Mouse (Mus musculus): Measurements from ENCODE around the gene Ppp4r3a.

Gene Ppp4r3a

DNA sequence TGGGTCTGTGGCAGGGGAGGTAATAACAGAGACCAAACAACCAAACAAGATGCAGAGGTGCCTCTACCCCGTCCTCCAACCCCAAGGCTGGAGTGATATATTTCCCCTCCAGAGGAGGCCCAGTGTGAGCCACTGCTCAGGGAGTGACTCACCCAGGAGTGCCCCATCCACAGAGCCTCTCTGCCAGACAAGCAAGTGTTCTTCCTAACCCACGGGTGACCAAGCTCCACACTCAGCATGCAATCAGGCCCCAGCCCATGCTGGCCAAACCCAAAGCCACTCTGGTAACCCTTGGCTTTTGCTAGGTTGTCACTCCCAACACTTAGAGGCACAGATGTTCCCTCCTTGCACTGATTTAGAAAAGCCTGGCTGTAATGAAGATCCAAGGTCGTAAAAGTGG, 90.4 kb downstream of the Ppp4r3a start:
- DNase-seq (ENCODE audit: extremely low spot score, low spot score) = no peak

DNA sequence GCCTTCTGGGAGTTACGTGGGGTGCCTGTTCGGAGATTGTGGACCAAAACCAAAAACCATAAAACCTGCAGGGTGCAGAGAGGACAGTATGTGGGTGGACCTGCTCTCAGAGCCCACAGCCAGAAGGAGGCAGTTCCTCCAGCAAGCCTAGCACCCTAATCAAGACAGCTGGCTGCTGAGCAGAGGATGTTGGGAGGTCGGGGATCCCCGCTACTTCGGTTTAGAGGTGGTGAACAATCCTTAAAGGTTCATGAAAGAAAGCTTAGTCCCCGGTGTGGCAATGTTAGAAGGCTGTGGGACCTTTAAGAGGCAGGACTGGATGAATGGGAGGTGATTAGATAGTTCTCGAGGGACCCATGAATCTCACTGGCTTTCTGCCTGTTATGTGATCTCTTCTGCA, 91.0 kb downstream of the Ppp4r3a start:
- DNase-seq (ENCODE audit: extremely low spot score, low spot score) = no peak

DNA sequence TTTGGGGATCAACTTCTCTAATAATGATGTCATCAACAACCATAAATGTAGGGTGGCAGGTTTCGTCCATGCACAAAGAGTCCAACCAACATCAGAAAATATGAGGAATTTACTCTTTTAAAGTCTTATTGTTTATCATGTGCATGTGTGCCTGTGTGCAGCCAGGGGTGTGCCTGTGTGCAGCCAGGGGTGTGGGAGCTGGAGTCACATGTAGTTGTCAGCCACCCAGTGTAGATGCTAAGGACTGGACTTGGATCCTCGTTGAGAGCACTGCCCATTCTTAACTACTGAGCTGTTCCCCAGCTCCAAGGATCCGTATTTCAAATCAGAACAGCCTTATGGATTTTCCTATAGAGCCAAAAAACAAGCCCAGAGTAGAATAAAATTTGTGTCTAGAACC, 92.4 kb downstream of the Ppp4r3a start:
- DNase-seq (ENCODE audit: extremely low spot score, low spot score) = no peak

DNA sequence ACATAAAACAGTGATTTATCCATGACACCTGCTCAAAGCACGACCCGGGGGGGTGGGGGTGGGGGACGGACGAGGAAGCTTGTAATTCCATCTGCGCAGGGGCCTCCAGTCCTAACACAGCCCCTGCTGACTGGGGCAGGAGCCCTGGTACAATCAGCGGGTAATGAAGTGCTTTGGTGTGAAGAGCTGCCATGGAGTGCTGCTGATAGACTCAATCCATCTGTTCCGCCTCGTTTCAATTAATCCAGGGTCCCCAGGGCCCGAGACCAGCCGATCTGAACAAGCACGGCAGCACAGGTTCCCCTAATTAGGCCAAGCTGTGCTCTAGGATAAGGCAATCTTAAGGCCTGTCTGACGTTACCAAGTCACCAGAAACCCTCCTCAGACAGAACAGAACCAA, 93.2 kb downstream of the Ppp4r3a start:
- DNase-seq (ENCODE audit: extremely low spot score, low spot score) = no peak

DNA sequence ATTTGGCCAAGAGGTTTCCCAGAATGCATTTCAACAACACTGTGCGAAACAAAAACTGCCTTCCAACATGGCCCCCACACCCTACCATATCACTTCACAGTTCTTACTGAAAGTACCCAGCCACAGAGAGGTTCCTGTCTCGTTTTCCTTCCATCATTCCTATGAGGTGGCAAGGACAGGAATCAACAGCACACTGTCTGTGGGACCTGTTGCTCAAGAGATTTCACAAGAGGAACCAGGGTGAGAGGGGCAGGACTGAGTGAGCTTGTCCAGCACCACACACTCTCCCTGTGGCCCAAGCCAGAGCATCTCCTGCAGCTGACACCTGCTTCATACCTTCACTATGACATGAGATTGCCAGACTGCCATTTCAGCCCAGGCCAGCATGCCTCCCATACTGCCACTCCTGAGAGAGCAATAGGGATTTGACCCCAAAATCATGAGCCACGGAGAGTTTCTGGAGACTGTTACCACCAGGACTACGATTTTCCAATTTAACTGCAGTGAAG, 93.7 kb downstream of the Ppp4r3a start:
- DNase-seq (ENCODE audit: extremely low spot score, low spot score) = no peak

Measured in neural tube, embryonic 10.5 days (tissue).